Mouse (Mus musculus): ENCODE results near the gene Scube1.

DNA sequence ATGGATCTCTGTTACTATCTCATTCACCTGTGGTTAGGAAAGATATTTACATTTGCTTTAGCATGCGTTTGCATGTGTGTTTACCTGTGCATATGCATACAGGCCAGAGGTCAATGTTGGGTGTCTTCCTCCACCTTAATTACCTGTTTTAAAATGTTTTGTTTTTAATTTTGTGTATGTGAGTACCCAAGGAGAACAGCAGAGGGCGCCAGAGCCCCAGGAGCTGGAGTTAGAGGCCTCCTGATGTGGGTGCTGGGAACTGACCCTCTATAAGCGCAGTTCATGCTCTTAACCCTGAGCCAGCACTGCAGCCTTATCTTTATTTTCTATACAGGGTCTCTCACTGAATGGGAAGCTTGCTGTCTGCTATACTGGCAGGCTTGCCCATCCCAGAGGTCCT is 95.1 kb downstream of the Scube1 start:
- TF ChIP-seq CTCF (IDR thresholded peaks at IDR 0.05; ENCODE audit: low read depth, low read length) (no peak), POLR2A (IDR thresholded peaks at IDR 0.05; ENCODE audit: extremely low read depth, insufficient read depth, low read length) (no peak)
